Mouse (Mus musculus): ENCODE data around the gene Apold1. TPM values are rescaled to one million over a fixed set of nuclear protein-coding genes. Genes with fewer than 3 reads are reported as not detected.

Apold1 gene
- total RNA-seq, 1 experiment = 0.22 TPM

DNA sequence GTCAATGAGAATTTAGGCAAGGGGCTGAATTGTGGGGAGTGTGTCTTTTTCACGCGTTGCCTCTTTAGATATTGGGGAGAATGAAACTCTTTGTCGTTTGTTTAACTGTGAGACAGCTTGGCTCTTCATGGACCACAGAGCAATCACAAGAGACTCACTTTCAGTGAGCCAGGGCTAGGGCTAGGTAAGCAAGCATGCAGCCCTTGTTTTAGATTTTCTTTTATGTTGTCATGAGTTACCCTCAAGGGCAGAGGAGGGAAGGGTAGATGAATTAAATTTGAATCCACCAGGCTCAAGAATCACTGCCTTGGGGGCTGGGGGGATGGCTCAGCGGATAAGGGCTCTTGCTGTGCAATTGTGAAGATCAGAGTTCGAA is 19.0 kb upstream of the Apold1 start:
- TF ChIP-seq MAFK (IDR thresholded peaks at IDR 0.05; ENCODE audit: insufficient read depth, low read depth, low read length) (no peak), ZNF384 (IDR thresholded peaks at IDR 0.05; ENCODE audit: low read depth, low read length) (no peak), HCFC1 (IDR thresholded peaks at IDR 0.05; ENCODE audit: borderline replicate concordance, insufficient read depth, low read length) (no peak), ZC3H11A (IDR thresholded peaks at IDR 0.05; ENCODE audit: borderline replicate concordance, low read depth, low read length) (no peak), CHD2 (IDR thresholded peaks at IDR 0.05; ENCODE audit: low read depth, low read length) (no peak)
- Histone ChIP-seq H3K9ac (ENCODE audit: insufficient read depth, low read depth, low read length, poor library complexity, severe bottlenecking) (no peak overlapping the region), H3K4me3 (ENCODE audit: insufficient read depth in 1 of 2, low read depth in 1 of 2, low read length in 2 of 2, poor library complexity in 1 of 2, severe bottlenecking in 1 of 2) (no peak overlapping the region), H3K4me1 (ENCODE audit: control insufficient read depth in 2 of 2, insufficient read depth in 2 of 2, low read length in 2 of 2, poor library complexity in 1 of 2) (0 out of 4 replicates have a peak, but pooled peaks cover 0 to 4% of the 10 kb centered on the region in 2 experiments), H3K36me3 (ENCODE audit: control insufficient read depth, insufficient read depth, low read length, poor library complexity, severe bottlenecking) (no peaks in the 10 kb centered on the region), H3K9me3 (ENCODE audit: control insufficient read depth, insufficient read depth, low read depth, low read length) (no peaks in the 10 kb centered on the region), H3K27ac (ENCODE audit: insufficient read depth, low read depth, low read length, poor library complexity, severe bottlenecking) (no peak overlapping the region)
- in situ Hi-C loops (cut with MboI; ENCODE audit: low sequenced_read_pairs in 2 of 2, unreplicated experiment in 2 of 2) = no loop called here
- DNase-seq (ENCODE audit: low read depth, low spot score) = no peak

DNA sequence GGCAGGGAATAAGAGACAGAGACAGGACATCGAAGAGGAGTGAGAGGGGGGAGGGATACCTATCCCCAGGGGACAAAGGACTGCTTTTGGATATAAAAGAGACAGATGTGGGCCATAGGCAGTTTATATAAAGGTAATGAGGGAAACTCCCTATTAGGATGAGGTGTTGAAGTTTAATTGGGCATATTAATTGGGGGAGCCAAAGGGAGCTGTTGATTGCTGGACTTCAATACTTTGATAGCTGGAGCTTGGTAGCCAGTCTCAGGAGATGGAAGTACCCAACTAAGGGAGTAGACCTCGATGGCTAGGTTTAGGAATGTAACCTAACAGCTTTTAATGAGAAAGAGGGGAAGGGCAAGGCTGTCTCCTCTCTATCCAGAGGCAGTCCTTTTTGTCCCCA is 17.6 kb upstream of the Apold1 start:
- Histone ChIP-seq H3K36me3 (ENCODE audit: control insufficient read depth, insufficient read depth, low read length, poor library complexity, severe bottlenecking) (no peaks in the 10 kb centered on the region), H3K9ac (ENCODE audit: insufficient read depth, low read depth, low read length, poor library complexity, severe bottlenecking) (no peak overlapping the region), H3K9me3 (ENCODE audit: control insufficient read depth, insufficient read depth, low read depth, low read length) (no peaks in the 10 kb centered on the region), H3K27ac (ENCODE audit: insufficient read depth, low read depth, low read length, poor library complexity, severe bottlenecking) (no peak overlapping the region), H3K4me1 (ENCODE audit: control insufficient read depth in 2 of 2, insufficient read depth in 2 of 2, low read length in 2 of 2, poor library complexity in 1 of 2) (0 out of 4 replicates have a peak, but pooled peaks cover 0 to 4% of the 10 kb centered on the region in 2 experiments), H3K4me3 (ENCODE audit: insufficient read depth in 1 of 2, low read depth in 1 of 2, low read length in 2 of 2, poor library complexity in 1 of 2, severe bottlenecking in 1 of 2) (no peak overlapping the region)
- TF ChIP-seq MAFK (IDR thresholded peaks at IDR 0.05; ENCODE audit: insufficient read depth, low read depth, low read length) (no peak), CHD2 (IDR thresholded peaks at IDR 0.05; ENCODE audit: low read depth, low read length) (no peak), ZC3H11A (IDR thresholded peaks at IDR 0.05; ENCODE audit: borderline replicate concordance, low read depth, low read length) (no peak), ZNF384 (IDR thresholded peaks at IDR 0.05; ENCODE audit: low read depth, low read length) (no peak), HCFC1 (IDR thresholded peaks at IDR 0.05; ENCODE audit: borderline replicate concordance, insufficient read depth, low read length) (no peak)
- no peak for DNase-seq (ENCODE audit: low read depth, low spot score)
- in situ Hi-C loops (cut with MboI; ENCODE audit: low sequenced_read_pairs in 2 of 2, unreplicated experiment in 2 of 2) = no loop called here

DNA sequence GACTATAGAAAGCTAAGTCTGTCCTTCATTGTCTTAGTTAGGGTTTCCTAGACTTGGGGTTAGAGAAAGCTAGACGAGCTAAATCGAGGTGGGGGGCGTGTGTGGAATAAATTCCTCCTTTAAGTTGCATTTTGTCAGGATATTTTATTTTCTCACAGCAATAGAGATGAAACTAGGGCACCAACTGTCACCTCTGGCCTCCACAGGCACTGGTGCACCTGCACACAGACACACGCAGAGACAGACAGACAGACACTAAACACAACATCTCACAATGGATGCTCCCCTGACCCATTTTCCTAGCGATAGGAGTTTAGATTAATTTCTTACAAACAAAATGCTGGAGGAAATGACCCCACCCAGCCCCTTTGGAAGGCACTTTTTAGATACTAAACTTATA is 14.8 kb upstream of the Apold1 start:
- no peak for DNase-seq (ENCODE audit: low read depth, low spot score)
- Histone ChIP-seq H3K9me3 (ENCODE audit: control insufficient read depth, insufficient read depth, low read depth, low read length) (no peaks in the 10 kb centered on the region), H3K4me1 (ENCODE audit: control insufficient read depth in 2 of 2, insufficient read depth in 2 of 2, low read length in 2 of 2, poor library complexity in 1 of 2) (no peaks in the 10 kb centered on the region), H3K9ac (ENCODE audit: insufficient read depth, low read depth, low read length, poor library complexity, severe bottlenecking) (no peak overlapping the region), H3K36me3 (ENCODE audit: control insufficient read depth, insufficient read depth, low read length, poor library complexity, severe bottlenecking) (no peaks in the 10 kb centered on the region), H3K27ac (ENCODE audit: insufficient read depth, low read depth, low read length, poor library complexity, severe bottlenecking) (no peak overlapping the region), H3K4me3 (ENCODE audit: insufficient read depth in 1 of 2, low read depth in 1 of 2, low read length in 2 of 2, poor library complexity in 1 of 2, severe bottlenecking in 1 of 2) (no peak overlapping the region)
- no peak for TF ChIP-seq ZC3H11A (IDR thresholded peaks at IDR 0.05; ENCODE audit: borderline replicate concordance, low read depth, low read length)
- in situ Hi-C loops (cut with MboI; ENCODE audit: low sequenced_read_pairs in 2 of 2, unreplicated experiment in 2 of 2) = no loop called here

DNA sequence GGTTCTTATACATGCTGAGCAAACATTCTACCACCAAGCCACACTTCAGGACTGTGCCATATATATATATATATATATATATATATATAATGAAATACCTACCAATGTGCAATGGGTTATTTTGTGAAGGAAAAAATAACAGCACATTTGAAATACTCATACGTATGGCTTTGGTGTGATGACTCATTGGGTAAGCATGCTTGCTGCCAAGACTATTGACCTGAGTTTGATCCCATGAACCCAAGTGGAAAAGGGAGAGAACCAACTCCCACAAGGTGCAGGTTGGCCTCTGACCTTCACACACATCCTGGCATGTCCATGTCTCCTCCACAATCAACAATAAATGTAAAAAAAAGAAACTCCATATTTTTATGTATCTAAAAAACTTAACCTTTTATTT is 13.2 kb upstream of the Apold1 start:
- Histone ChIP-seq H3K9me3 (ENCODE audit: control insufficient read depth, insufficient read depth, low read depth, low read length) (no peaks in the 10 kb centered on the region), H3K36me3 (ENCODE audit: control insufficient read depth, insufficient read depth, low read length, poor library complexity, severe bottlenecking) (no peaks in the 10 kb centered on the region), H3K4me1 (ENCODE audit: control insufficient read depth in 2 of 2, insufficient read depth in 2 of 2, low read length in 2 of 2, poor library complexity in 1 of 2) (peaks cover 0 to 2% of the 10 kb centered on the region in 2 experiments; a peak in 1 of 4 replicates), H3K27ac (ENCODE audit: insufficient read depth, low read depth, low read length, poor library complexity, severe bottlenecking) (no peak overlapping the region), H3K9ac (ENCODE audit: insufficient read depth, low read depth, low read length, poor library complexity, severe bottlenecking) (no peak overlapping the region), H3K4me3 (ENCODE audit: insufficient read depth in 1 of 2, low read depth in 1 of 2, low read length in 2 of 2, poor library complexity in 1 of 2, severe bottlenecking in 1 of 2) (no peak overlapping the region)
- TF ChIP-seq ZC3H11A (IDR thresholded peaks at IDR 0.05; ENCODE audit: borderline replicate concordance, low read depth, low read length) = no peak
- TF ChIP-seq MAFK (IDR thresholded peaks at IDR 0.05; ENCODE audit: insufficient read depth, low read depth, low read length) = no peak
- no peak for TF ChIP-seq CHD2 (IDR thresholded peaks at IDR 0.05; ENCODE audit: low read depth, low read length)
- no peak for TF ChIP-seq ZNF384 (IDR thresholded peaks at IDR 0.05; ENCODE audit: low read depth, low read length)
- in situ Hi-C loops (cut with MboI; ENCODE audit: low sequenced_read_pairs in 2 of 2, unreplicated experiment in 2 of 2) = no loop called here
- DNase-seq (ENCODE audit: low read depth, low spot score) = no peak

DNA sequence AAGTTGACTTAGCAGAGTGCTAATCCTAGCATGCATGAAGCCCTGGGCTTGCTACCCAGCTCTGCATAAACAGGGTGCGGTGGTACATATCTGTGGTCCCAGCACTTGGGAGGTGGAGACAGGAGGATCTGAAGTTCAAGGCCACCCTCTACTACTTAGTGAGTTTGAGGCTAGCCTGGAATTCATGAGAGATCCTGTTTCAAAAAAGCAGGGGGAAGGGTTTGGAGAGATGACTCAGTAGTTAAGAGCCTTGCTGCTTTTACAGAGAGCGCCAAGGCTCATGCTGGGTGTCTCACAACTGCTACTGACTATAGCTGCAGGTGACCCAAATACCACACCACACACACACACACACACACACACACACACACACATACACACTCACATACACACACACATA is 12.0 kb upstream of the Apold1 start:
- Histone ChIP-seq H3K4me1 (ENCODE audit: control insufficient read depth in 2 of 2, insufficient read depth in 2 of 2, low read length in 2 of 2, poor library complexity in 1 of 2) (peaks cover 0 to 2% of the 10 kb centered on the region in 2 experiments; a peak in 1 of 4 replicates), H3K9ac (ENCODE audit: insufficient read depth, low read depth, low read length, poor library complexity, severe bottlenecking) (no peak overlapping the region), H3K4me3 (ENCODE audit: insufficient read depth in 1 of 2, low read depth in 1 of 2, low read length in 2 of 2, poor library complexity in 1 of 2, severe bottlenecking in 1 of 2) (no peak overlapping the region), H3K36me3 (ENCODE audit: control insufficient read depth, insufficient read depth, low read length, poor library complexity, severe bottlenecking) (no peaks in the 10 kb centered on the region), H3K9me3 (ENCODE audit: control insufficient read depth, insufficient read depth, low read depth, low read length) (no peaks in the 10 kb centered on the region), H3K27ac (ENCODE audit: insufficient read depth, low read depth, low read length, poor library complexity, severe bottlenecking) (no peak overlapping the region)
- TF ChIP-seq ZNF384 (IDR thresholded peaks at IDR 0.05; ENCODE audit: low read depth, low read length) = no peak
- no peak for TF ChIP-seq CHD2 (IDR thresholded peaks at IDR 0.05; ENCODE audit: low read depth, low read length)
- TF ChIP-seq ZC3H11A (IDR thresholded peaks at IDR 0.05; ENCODE audit: borderline replicate concordance, low read depth, low read length) = no peak
- TF ChIP-seq MAFK (IDR thresholded peaks at IDR 0.05; ENCODE audit: insufficient read depth, low read depth, low read length) = no peak
- no peak for TF ChIP-seq HCFC1 (IDR thresholded peaks at IDR 0.05; ENCODE audit: borderline replicate concordance, insufficient read depth, low read length)
- DNase-seq (ENCODE audit: low read depth, low spot score) = no peak
- in situ Hi-C loops (cut with MboI; ENCODE audit: low sequenced_read_pairs in 2 of 2, unreplicated experiment in 2 of 2) = no loop called here

Data from ES-E14 (cell line).